Comparison of ENCODE assay signal across 30 mouse cellular contexts in genomic region chr2:155287456-155288250, GRCm38 (mm10). TPM values are rescaled to one million over a fixed set of nuclear protein-coding genes. Genes with fewer than 3 reads are reported as not detected.
DNase-seq lines count a peak whose midpoint lies in the region; ATAC-seq and TF ChIP-seq lines count a peak whose summit lies in the region.
"Had no signal": no experiment of that assay in that cellular context is flagged by ENCODE, and none has a peak within 500 bp of the region (broad histone marks: within the 10 kb centered on the region; RNA-seq: fewer than 3 reads in every experiment).

No protein-coding gene starts in this region.

- TF ChIP-seq EP300 in heart, adult 2 months (IDR thresholded peaks at IDR 0.05; ENCODE audit: insufficient read depth, low read depth, low read length), result peak; percentile 48; the same call in 1 of the 2 replicates

- H3K4me1 ChIP-seq in heart, adult 2 months (ENCODE audit: control insufficient read depth, insufficient read depth, low read length), result peaks cover 15% of the 10 kb centered on the region
- peaks cover 9% of the 10 kb centered on the region; the same call in 1 of the 2 replicates for H3K4me1 ChIP-seq in heart, embryonic 11.5 days (ENCODE audit: control insufficient read depth, insufficient read depth, low read length)
- H3K4me1 ChIP-seq in heart, embryonic 16.5 days (ENCODE audit: control insufficient read depth, insufficient read depth, low read length), result peaks cover 33% of the 10 kb centered on the region
- H3K4me1 ChIP-seq: embryonic facial prominence, embryonic 12.5 days; hindbrain, embryonic 13.5 days; limb, embryonic 13.5 days; midbrain, embryonic 13.5 days; neural tube, embryonic 15.5 days had no signal

- no peak for ATAC-seq in heart, embryonic 11.5 days (replicated peaks; ENCODE audit: insufficient number of reproducible peaks, low FRiP score, low TSS enrichment)
- peak; percentile 87 for ATAC-seq in heart, embryonic 16.5 days (replicated peaks; ENCODE audit: extremely low read depth, insufficient read depth, low FRiP score)
- ATAC-seq: forebrain, embryonic 14.5 days; intestine, postnatal 0 days; liver, embryonic 12.5 days; lung, postnatal 0 days; midbrain, embryonic 13.5 days had no signal

- no peaks in the 10 kb centered on the region for H3K9me3 ChIP-seq in heart, embryonic 11.5 days (replicated peaks; ENCODE audit: control insufficient read depth, low read length)
- H3K9me3 ChIP-seq in heart, embryonic 16.5 days (replicated peaks; ENCODE audit: control insufficient read depth, low read length), result no peaks in the 10 kb centered on the region
- H3K9me3 ChIP-seq: embryonic facial prominence, embryonic 12.5 days; hindbrain, embryonic 13.5 days; limb, embryonic 13.5 days; liver, embryonic 12.5 days; megakaryocyte, embryonic 14.5 days; midbrain, embryonic 13.5 days; neural tube, embryonic 15.5 days had no signal

- H3K36me3 ChIP-seq in heart, adult 2 months (ENCODE audit: control insufficient read depth, insufficient read depth, low read length), result no peaks in the 10 kb centered on the region
- H3K36me3 ChIP-seq in heart, embryonic 11.5 days (ENCODE audit: control insufficient read depth, insufficient read depth, low read length), result peaks cover under 1% of the 10 kb centered on the region
- peaks cover 19% of the 10 kb centered on the region for H3K36me3 ChIP-seq in heart, embryonic 16.5 days (ENCODE audit: control insufficient read depth, insufficient read depth)

- H3K9ac ChIP-seq in heart, adult 2 months (ENCODE audit: low read depth, low read length), result no peak overlapping the region
- H3K9ac ChIP-seq in heart, embryonic 11.5 days (ENCODE audit: low read depth, low read length), result no peak overlapping the region
- peak overlapping the region; percentile 40; the same call in 1 of the 2 replicates for H3K9ac ChIP-seq in heart, embryonic 16.5 days (ENCODE audit: low read length)
- H3K9ac ChIP-seq: embryonic facial prominence, embryonic 12.5 days; hindbrain, embryonic 13.5 days; limb, embryonic 13.5 days; liver, embryonic 12.5 days; midbrain, embryonic 13.5 days; neural tube, embryonic 15.5 days had no signal

- H3K27ac ChIP-seq in heart, adult 2 months, result peak overlapping the region; percentile 79
- H3K27ac ChIP-seq in heart, embryonic 11.5 days (ENCODE audit: low read depth, low read length), result peak overlapping the region; percentile 82
- H3K27ac ChIP-seq in heart, embryonic 16.5 days (ENCODE audit: low read length), result peak overlapping the region; percentile 99
- H3K27ac ChIP-seq: embryonic facial prominence, embryonic 12.5 days; hindbrain, embryonic 13.5 days; limb, embryonic 13.5 days; liver, embryonic 12.5 days; midbrain, embryonic 13.5 days; neural tube, embryonic 15.5 days had no signal

- no peak overlapping the region for H3K4me2 ChIP-seq in heart, embryonic 11.5 days
- peak overlapping the region; percentile 36; the same call in 1 of the 2 replicates for H3K4me2 ChIP-seq in heart, embryonic 16.5 days (ENCODE audit: low read depth, low read length)
- H3K4me2 ChIP-seq: embryonic facial prominence, embryonic 12.5 days; hindbrain, embryonic 13.5 days; limb, embryonic 13.5 days; liver, embryonic 12.5 days; midbrain, embryonic 13.5 days; neural tube, embryonic 15.5 days had no signal

- intact Hi-C loops in heart, adult 2 months (cut with DNase I), result no loop called here
- intact Hi-C loops in heart, postnatal 25 days (cut with DNase I), result no loop called here

- peak; percentile 19; the same call in 1 of the 2 replicates for TF ChIP-seq CTCF in heart, adult 2 months (IDR thresholded peaks at IDR 0.05)

- WGBS in heart, adult 2 months, result 59% methylated on average over 4 of the region's 4 CpGs
- 64% methylated on average over 4 of the region's 4 CpGs for WGBS in heart, embryonic 11.5 days (ENCODE audit: insufficient replicate concordance)
- 50% methylated on average over 4 of the region's 4 CpGs for WGBS in heart, embryonic 16.5 days

- H3K4me3 ChIP-seq in heart, adult 2 months, result no peak overlapping the region
- H3K4me3 ChIP-seq in heart, embryonic 11.5 days (ENCODE audit: low read depth, low read length), result no peak overlapping the region
- no peak overlapping the region for H3K4me3 ChIP-seq in heart, embryonic 16.5 days (ENCODE audit: low read length)
- H3K4me3 ChIP-seq: embryonic facial prominence, embryonic 12.5 days; hindbrain, embryonic 13.5 days; limb, embryonic 13.5 days; liver, embryonic 12.5 days; megakaryocyte, embryonic 14.5 days; midbrain, embryonic 13.5 days; neural tube, embryonic 15.5 days had no signal

- DNase-seq in heart, adult 2 months, result peak in 1 of 2 experiments; percentile 58
- no peak for DNase-seq in heart, postnatal 25 days (ENCODE audit: low spot score)
- peak; percentile 19 for DNase-seq in heart, adult 8-10 months (ENCODE audit: low spot score)
- DNase-seq in thymus, adult 18-20 months, result no peak
- DNase-seq in spleen, adult 18-20 months, result no peak
- no peak for DNase-seq in testis, postnatal 14 days (ENCODE audit: low spot score)
- DNase-seq: adrenal gland, adult 8-10 months; B cell, adult 2 months; cerebellum, adult 11 months; cerebellum, adult 9-11 months; embryo, embryonic 11 days; gastrocnemius, postnatal 36 days; kidney, adult 9 months; kidney, postnatal 14 days; lung, adult 18-20 months; lung, postnatal 4 days; right cerebral cortex, postnatal 25 days; thymus, postnatal 4 days had no signal

- TF ChIP-seq POLR2A in heart, adult 2 months (IDR thresholded peaks at IDR 0.05; ENCODE audit: insufficient read depth, low read depth, low read length), result 0 out of 2 replicates have a peak, but pooled peaks have one; percentile 25

- H3K79me2 ChIP-seq in heart, adult 2 months (replicated peaks; ENCODE audit: control insufficient read depth, insufficient read depth, low read length), result no peaks in the 10 kb centered on the region

- no peaks in the 10 kb centered on the region for H3K27me3 ChIP-seq in heart, adult 2 months (ENCODE audit: control insufficient read depth, insufficient read depth, low read length)
- H3K27me3 ChIP-seq in heart, embryonic 11.5 days (ENCODE audit: control insufficient read depth, insufficient read depth, low read length), result no peaks in the 10 kb centered on the region
- no peaks in the 10 kb centered on the region for H3K27me3 ChIP-seq in heart, embryonic 16.5 days (ENCODE audit: control insufficient read depth, insufficient read depth, low read length)
- H3K27me3 ChIP-seq: embryonic facial prominence, embryonic 12.5 days; hindbrain, embryonic 13.5 days; limb, embryonic 13.5 days; liver, embryonic 12.5 days; megakaryocyte, embryonic 14.5 days; midbrain, embryonic 13.5 days; neural tube, embryonic 15.5 days had no signal

RNA-seq across cellular contexts. Expression of gene Map1lc3a, which starts 11.6 kb away (rescaled TPM):
- total RNA-seq in heart, adult 2 months (2021), result 100 to 1,000 TPM; 713 to 821 TPM
- polyA plus RNA-seq in heart, adult 2 months (2012; rRNA removed), result 933 and 1,030 TPM in 2 replicates
- 100 to 1,000 TPM; 712 to 776 TPM for total RNA-seq in heart, postnatal 25 days (2021)
- total RNA-seq in heart, adult 8-10 months (2022), result 100 to 1,000 TPM; 780 to 845 (median 813) TPM
- 187 and 189 TPM in 2 replicates for polyA plus RNA-seq in heart, embryonic 11.5 days (2014; fragmentation: Nextera tagmentation; extraction: Ambion mirVana)
- polyA plus RNA-seq in heart, embryonic 16.5 days (2015; fragmentation: Nextera tagmentation; extraction: Ambion mirVana), result 427 and 460 TPM in 2 replicates

RNA-seq across cellular contexts. Expression of gene Dynlrb1, which starts 51.3 kb away (rescaled TPM):
- 100 to 1,000 TPM; 163 to 165 TPM for total RNA-seq in heart, adult 2 months (2021)
- polyA plus RNA-seq in heart, adult 2 months (2012; rRNA removed), result 359 and 543 TPM in 2 replicates
- total RNA-seq in heart, postnatal 25 days (2021), result 100 to 1,000 TPM; 162 to 183 TPM
- 100 to 1,000 TPM; 143 to 184 (median 165) TPM for total RNA-seq in heart, adult 8-10 months (2022)
- polyA plus RNA-seq in heart, embryonic 11.5 days (2014; fragmentation: Nextera tagmentation; extraction: Ambion mirVana), result 427 and 429 TPM in 2 replicates
- polyA plus RNA-seq in heart, embryonic 16.5 days (2015; fragmentation: Nextera tagmentation; extraction: Ambion mirVana), result 401 and 410 TPM in 2 replicates
